Mouse (Mus musculus) stomach, embryonic 14.5 days (tissue): Measurements from ENCODE around the gene Fbn1. TPM values are rescaled to one million over a fixed set of nuclear protein-coding genes. Genes with fewer than 3 reads are reported as not detected.
A peak's percentile ranks its signal among the peaks of the same experiment; 100 is the strongest.

Experiments
- ATAC-seq: fragments of 200-750 bp; cut with Nextera tagmentation; 2 replicates; pipeline ENCODE4 v1.8.0; 2017; ENCODE audit warnings: low read depth, moderate TSS enrichment; ENCODE audit not compliant: insufficient number of reproducible peaks, insufficient read depth, low FRiP score
- H3K27ac ChIP-seq: fragments of 300-500 bp; sonication (generic); 2 replicates; pipeline ENCODE4 v1.5.1; 2014; ENCODE audit warnings: mild to moderate bottlenecking, low read length, moderate library complexity, mixed read lengths
- H3K27me3 ChIP-seq: fragments of 300-500 bp; sonication (generic); 2 replicates; pipeline ENCODE4 v1.6.1; 2014; ENCODE audit warnings: low read length, control low read depth, mixed read lengths; ENCODE audit not compliant: control insufficient read depth, insufficient read depth
- H3K36me3 ChIP-seq: fragments of 300-500 bp; sonication (generic); 2 replicates; pipeline ENCODE4 v1.6.1; 2014; ENCODE audit warnings: mild to moderate bottlenecking, control low read depth, low read length, moderate library complexity, mixed read lengths; ENCODE audit not compliant: control insufficient read depth, insufficient read depth
- H3K4me1 ChIP-seq: fragments of 300-500 bp; sonication (generic); 2 replicates; pipeline ENCODE4 v1.6.1; 2014; ENCODE audit warnings: low read length, control low read depth, mixed read lengths; ENCODE audit not compliant: control insufficient read depth, insufficient read depth
- H3K4me2 ChIP-seq: fragments of 300-500 bp; sonication (generic); replicated peaks from 2 replicates; pipeline ENCODE4 v1.6.1; 2014; ENCODE audit warnings: low read depth, low read length, control low read depth
- H3K4me3 ChIP-seq: fragments of 300-500 bp; sonication (generic); 2 replicates; pipeline ENCODE4 v1.5.1; 2014; ENCODE audit warnings: low read depth, low read length, control low read depth
- H3K9ac ChIP-seq: fragments of 300-500 bp; sonication (generic); replicated peaks from 2 replicates; pipeline ENCODE4 v1.6.1; 2014; ENCODE audit warnings: low read depth, mild to moderate bottlenecking, control low read depth, low read length, moderate library complexity, mixed read lengths
- H3K9me3 ChIP-seq: fragments of 300-500 bp; sonication (generic); 2 replicates; pipeline ENCODE4 v1.6.1; 2016; ENCODE audit warnings: low read depth, low read length, control low read depth; ENCODE audit not compliant: control insufficient read depth
- WGBS: fragments of 180-500 bp; shearing (Covaris S2); extraction: QIAGEN DNeasy Blood & Tissue Kit; methylation state at CpG from one replicate; pipeline ENCODE4 v1.1.7; 2014; 5-methylcytosine and 5-hydroxymethylcytosine counted together
- polyA plus RNA-seq: library from polyadenylated mRNA; unstranded; fragments of >200 nt; fragmentation: Nextera tagmentation; extraction: Ambion mirVana; gene quantifications from 2 replicates; pipeline ENCODE4 v1.2.1, GENCODE M21; 2014

Gene Fbn1
- polyA plus RNA-seq, 1 experiment from 2014 or later, result 56.3 TPM

DNA sequence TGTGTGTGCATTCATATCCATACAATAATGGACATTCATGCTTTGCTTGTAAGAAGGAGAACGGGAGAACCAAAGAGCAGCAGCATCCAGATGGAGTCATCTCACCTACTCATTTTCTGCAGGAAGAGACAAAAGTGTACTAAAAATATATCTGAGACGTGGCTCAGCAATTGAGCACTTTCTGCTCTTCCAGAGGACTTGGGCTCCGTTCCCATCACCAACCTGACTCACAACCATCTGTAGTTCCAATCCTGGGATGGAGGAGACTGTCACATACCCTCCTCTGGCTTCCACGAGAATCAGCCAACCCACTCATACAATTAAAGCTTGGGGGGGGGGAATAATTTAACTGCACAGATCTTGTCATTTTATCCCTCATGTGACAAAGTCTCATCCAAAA lies 26.7 kb downstream of the Fbn1 start:
- 72% methylated on average over 4 of the region's 4 CpGs for WGBS
- Histone ChIP-seq H3K27me3 (no peaks in the 10 kb centered on the region), H3K4me3 (no peak overlapping the region), H3K9ac (no peak overlapping the region), H3K36me3 (no peaks in the 10 kb centered on the region; the same call in 1 of the 2 replicates), H3K4me2 (no peak overlapping the region), H3K9me3 (no peaks in the 10 kb centered on the region), H3K27ac (no peak overlapping the region), H3K4me1 (peaks cover 15% of the 10 kb centered on the region; the same call in 1 of the 2 replicates)
- no peak for ATAC-seq

DNA sequence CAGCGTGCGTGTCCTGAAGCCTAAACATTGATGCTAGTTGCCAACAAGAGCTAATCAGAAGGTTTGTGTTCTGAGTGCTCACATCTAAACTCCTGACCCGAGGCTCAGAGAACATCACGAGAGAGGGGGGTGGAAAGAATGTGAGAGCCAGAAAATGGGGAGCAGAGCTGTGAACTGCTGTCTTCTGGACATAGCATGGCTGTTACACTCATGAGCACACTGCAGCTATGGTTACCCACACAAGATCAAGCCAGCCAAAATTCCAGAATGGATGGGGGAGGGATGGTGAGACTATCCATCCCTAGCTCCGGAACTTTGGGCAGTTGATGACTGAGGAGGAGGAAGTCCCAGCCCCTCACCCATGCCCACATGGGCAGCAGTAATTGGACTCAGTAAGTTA lies 27.7 kb downstream of the Fbn1 start:
- H3K9ac ChIP-seq, result no peak overlapping the region
- H3K27me3 ChIP-seq, result no peaks in the 10 kb centered on the region
- H3K4me1 ChIP-seq, result peaks cover 15% of the 10 kb centered on the region; the same call in 1 of the 2 replicates
- no peak overlapping the region for H3K27ac ChIP-seq
- H3K36me3 ChIP-seq, result no peaks in the 10 kb centered on the region; the same call in 1 of the 2 replicates
- WGBS, result 52% methylated on average over 5 of the region's 5 CpGs
- no peaks in the 10 kb centered on the region for H3K9me3 ChIP-seq
- no peak overlapping the region for H3K4me2 ChIP-seq
- ATAC-seq, result peak; percentile 61; the same call in 1 of the 2 replicates
- H3K4me3 ChIP-seq, result no peak overlapping the region

GRCm38 (mm10) chr2:125478705-125479104 lies 29.1 kb downstream of the Fbn1 start:
- H3K27ac ChIP-seq, result no peak overlapping the region
- no peak for ATAC-seq

GRCm38 (mm10) chr2:125477367-125477766 lies 30.4 kb downstream of the Fbn1 start:
- H3K27me3 ChIP-seq, result no peaks in the 10 kb centered on the region
- H3K9ac ChIP-seq, result no peak overlapping the region
- WGBS, result 61% methylated on average over 3 of the region's 3 CpGs
- H3K4me3 ChIP-seq, result no peak overlapping the region
- ATAC-seq, result no peak
- H3K27ac ChIP-seq, result no peak overlapping the region
- H3K9me3 ChIP-seq, result no peaks in the 10 kb centered on the region
- H3K4me1 ChIP-seq, result peaks cover 17% of the 10 kb centered on the region; the same call in 1 of the 2 replicates
- no peaks in the 10 kb centered on the region; the same call in 1 of the 2 replicates for H3K36me3 ChIP-seq
- H3K4me2 ChIP-seq, result no peak overlapping the region

More at GRCm38 (mm10) chr2:125478705-125479104, 29.1 kb downstream of the Fbn1 start:
- Histone ChIP-seq H3K9ac (no peak overlapping the region), H3K36me3 (no peaks in the 10 kb centered on the region; the same call in 1 of the 2 replicates), H3K27me3 (no peaks in the 10 kb centered on the region), H3K4me3 (no peak overlapping the region), H3K4me2 (no peak overlapping the region), H3K9me3 (no peaks in the 10 kb centered on the region), H3K4me1 (peaks cover 15% of the 10 kb centered on the region; the same call in 1 of the 2 replicates)
- WGBS, result 61% methylated on average over 4 of the region's 4 CpGs

DNA sequence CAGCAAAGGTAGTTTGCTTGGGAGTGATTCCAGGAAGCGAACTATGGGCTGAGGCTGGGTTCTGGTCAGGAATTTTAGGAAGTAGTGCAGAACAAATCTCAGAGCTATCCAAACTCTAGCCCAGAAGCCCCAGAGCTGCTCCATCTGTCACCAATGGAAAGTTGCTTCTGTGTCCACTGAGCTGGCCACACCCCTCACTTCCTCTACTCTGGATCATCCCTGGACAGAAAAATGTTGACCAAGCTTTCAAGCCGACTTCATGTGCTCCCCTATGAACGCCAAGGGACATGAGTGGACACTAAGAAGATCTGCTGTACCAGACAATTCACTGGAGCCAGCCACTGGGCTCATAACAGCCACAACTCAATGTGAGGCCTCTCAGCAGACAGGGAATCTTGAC lies 31.6 kb downstream of the Fbn1 start:
- Histone ChIP-seq H3K4me3 (no peak overlapping the region), H3K9me3 (no peaks in the 10 kb centered on the region), H3K4me1 (peaks cover 17% of the 10 kb centered on the region; the same call in 1 of the 2 replicates), H3K27ac (no peak overlapping the region), H3K27me3 (no peaks in the 10 kb centered on the region), H3K4me2 (no peak overlapping the region), H3K9ac (no peak overlapping the region), H3K36me3 (no peaks in the 10 kb centered on the region; the same call in 1 of the 2 replicates)
- WGBS, result 73% methylated on average over 3 of the region's 3 CpGs
- no peak for ATAC-seq

DNA sequence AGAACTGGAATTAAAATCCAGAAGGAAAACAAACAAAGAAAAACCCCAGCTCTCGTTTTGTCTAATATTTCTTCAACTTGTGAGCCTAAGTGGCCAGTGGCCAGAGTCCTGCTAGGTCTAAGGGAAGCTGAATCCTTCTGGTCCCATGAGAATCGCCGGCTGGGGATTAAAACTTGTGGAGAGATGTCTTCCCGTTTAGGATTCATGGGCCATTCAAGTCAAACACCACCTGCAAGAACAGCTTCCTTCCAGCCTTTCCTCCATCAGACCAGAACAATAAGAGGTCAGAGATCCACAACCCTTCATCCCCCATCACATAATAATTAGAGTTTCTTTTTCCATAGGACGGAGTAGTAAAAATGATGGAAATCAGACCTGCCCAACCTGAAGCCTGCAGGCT lies 33.1 kb downstream of the Fbn1 start:
- H3K4me2 ChIP-seq, result no peak overlapping the region
- ATAC-seq, result no peak
- peaks cover 11% of the 10 kb centered on the region; the same call in 1 of the 2 replicates for H3K4me1 ChIP-seq
- no peaks in the 10 kb centered on the region for H3K27me3 ChIP-seq
- 76% methylated on average over 5 of the region's 5 CpGs for WGBS
- H3K27ac ChIP-seq, result no peak overlapping the region
- H3K9ac ChIP-seq, result no peak overlapping the region
- no peak overlapping the region for H3K4me3 ChIP-seq
- no peaks in the 10 kb centered on the region for H3K9me3 ChIP-seq
- H3K36me3 ChIP-seq, result no peaks in the 10 kb centered on the region; the same call in 1 of the 2 replicates

DNA sequence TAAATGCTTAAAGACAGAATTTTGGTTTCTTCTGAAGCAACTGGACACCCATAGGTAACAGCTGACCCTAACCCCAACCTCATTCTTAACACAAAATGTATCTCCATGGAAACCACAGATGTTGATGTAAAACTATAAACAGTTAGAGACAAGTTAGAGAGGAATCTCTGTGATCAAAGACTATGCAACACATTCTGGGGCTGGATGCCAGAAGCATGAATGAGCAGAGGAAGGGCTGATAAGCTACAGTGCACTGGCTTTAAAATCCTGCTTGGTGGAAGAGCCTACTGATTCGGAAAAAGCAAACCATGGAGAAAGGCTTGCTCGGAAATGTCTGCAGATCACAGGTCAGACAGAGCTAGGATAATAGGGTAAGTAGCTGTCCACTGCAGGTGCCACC lies 34.6 kb downstream of the Fbn1 start:
- no peaks in the 10 kb centered on the region for H3K27me3 ChIP-seq
- H3K4me3 ChIP-seq, result no peak overlapping the region
- ATAC-seq, result no peak
- no peak overlapping the region for H3K4me2 ChIP-seq
- peaks cover 10% of the 10 kb centered on the region; the same call in 1 of the 2 replicates for H3K4me1 ChIP-seq
- H3K9me3 ChIP-seq, result no peaks in the 10 kb centered on the region
- H3K9ac ChIP-seq, result no peak overlapping the region
- 32% methylated on average over 2 of the region's 2 CpGs for WGBS
- no peaks in the 10 kb centered on the region; the same call in 1 of the 2 replicates for H3K36me3 ChIP-seq
- no peak overlapping the region for H3K27ac ChIP-seq

- no peaks in the 10 kb centered on the region for H3K27me3 ChIP-seq
- peaks cover 3% of the 10 kb centered on the region; the same call in 1 of the 2 replicates for H3K36me3 ChIP-seq
- H3K9me3 ChIP-seq, result no peaks in the 10 kb centered on the region
- H3K9ac ChIP-seq, result no peak overlapping the region
- no peak overlapping the region for H3K4me2 ChIP-seq
- H3K4me3 ChIP-seq, result no peak overlapping the region
- whole genome bisulfite sequencing, result 84% methylated on average over 4 of the region's 4 CpGs
- no peak for ATAC-seq
- H3K4me1 ChIP-seq, result peaks cover 10% of the 10 kb centered on the region; the same call in 1 of the 2 replicates
- no peak overlapping the region for H3K27ac ChIP-seq
Measured at GRCm38 (mm10) chr2:125471721-125472120, 36.1 kb downstream of the Fbn1 start.
